Mouse (Mus musculus) layer of hippocampus, postnatal 14 days (tissue): ENCODE measurements at regions not wholly inside any gene's neighbourhood (a gene's known extent, or its start where the extent isn't known, plus 50 kb on each side); places are given as distances from the start of the nearest gene placed in this dataset.
"Not testable (repeated sequence)": the region's sequence is repeated elsewhere in the genome, so short reads cannot be mapped to it uniquely, and the experiment has no call there.

ENCODE experiments used
- DNase-seq, 2 experiments: peaks; one replicate each; pipeline ENCODE4 v3.0.0; 2021 to 2022; ENCODE audit warnings: low spot score in 2 of 2, mixed read lengths in 1 of 2

DNA sequence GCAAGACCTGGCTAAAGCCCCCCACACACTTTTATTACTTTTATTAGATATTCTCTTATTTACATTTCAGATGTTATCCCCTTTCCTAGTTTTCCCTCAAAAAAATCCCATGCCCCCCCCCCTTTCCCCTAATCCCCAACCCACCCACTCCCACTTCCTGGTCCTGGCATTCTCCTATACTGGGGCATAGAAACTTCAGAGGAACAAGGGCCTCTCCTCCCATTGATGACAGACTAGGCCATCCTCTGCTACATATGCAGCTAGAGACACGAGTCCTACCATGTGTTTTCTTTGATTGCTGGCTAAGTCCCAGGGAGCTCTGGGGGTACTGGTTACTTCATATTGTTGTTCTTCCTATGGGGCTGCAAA, 116.8 kb downstream of the Rfpl4b start:
- DNase-seq: not testable (repeated sequence)

DNA sequence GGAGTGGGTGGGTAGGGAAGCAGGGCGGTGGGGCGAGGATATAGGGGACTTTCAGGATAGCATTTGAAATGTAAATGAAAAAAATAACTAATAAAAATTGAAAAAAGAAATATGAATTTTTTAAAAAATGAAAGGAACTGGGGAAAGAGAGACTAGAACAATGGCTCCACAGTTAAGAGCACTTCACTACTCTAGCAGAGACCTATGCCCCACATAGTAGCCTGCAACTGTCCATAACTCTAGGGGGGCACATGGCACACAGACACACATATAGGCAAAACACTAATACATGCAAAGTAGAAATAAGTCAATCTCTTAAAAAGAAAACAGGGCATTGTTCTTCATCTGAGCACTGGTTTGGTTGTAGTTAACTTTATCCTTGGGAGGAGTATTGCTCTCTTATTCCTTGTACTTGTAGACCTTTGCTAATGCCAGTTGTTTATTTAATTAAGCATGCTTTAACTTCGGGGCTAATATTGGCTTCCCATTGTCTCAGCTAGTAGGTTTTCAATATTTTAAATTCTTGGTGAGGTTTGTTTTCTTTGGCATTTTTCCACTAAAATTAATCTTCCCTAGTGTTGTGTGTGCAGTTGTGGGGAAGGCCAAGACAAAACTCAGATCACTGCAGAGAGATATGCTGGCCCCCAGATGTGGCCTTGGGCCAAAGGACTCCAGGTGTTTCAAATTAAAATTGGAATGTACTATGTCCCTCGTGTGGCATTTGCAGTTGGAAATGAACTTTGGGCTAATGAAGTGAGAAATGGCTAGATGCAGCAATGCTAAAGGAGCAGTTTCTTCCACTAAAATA, 117.4 kb downstream of the Rfpl4b start:
- DNase-seq: no peak

GRCm38 (mm10) chr10:38677453-38677852, 144.1 kb downstream of the Rfpl4b start:
- DNase-seq: no peak

GRCm38 (mm10) chr10:38668610-38669009, 153.0 kb downstream of the Rfpl4b start:
- DNase-seq: peak in 1 of 2 experiments; percentile 36

DNA sequence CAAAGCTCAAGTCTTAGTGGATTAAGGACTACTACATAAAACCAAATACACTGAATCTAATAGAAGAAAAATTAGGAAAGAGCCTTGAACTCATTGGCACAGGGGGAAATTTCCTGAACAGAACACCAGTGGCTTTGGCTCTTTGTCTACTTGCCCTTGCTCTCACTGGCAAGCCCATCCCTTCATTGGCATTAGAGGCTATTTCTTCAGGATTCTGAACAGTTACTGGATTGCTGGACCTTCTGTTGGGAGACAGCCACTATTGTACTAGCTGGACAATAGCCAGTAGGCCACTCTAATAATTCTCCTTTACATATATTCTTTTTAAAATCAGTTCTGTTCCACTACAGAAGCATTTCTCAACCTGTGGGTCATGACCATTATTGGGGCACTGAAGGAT, 153.7 kb downstream of the Rfpl4b start:
- DNase-seq: no peak

GRCm38 (mm10) chr10:38635695-38636094, 185.9 kb downstream of the Rfpl4b start:
- DNase-seq: no peak

- DNase-seq: no peak
Observed at GRCm38 (mm10) chr10:38629907-38630505, 191.6 kb downstream of the Rfpl4b start.

- DNase-seq: no peak
Observed at GRCm38 (mm10) chr10:38623399-38623798, 198.2 kb downstream of the Rfpl4b start.

DNA sequence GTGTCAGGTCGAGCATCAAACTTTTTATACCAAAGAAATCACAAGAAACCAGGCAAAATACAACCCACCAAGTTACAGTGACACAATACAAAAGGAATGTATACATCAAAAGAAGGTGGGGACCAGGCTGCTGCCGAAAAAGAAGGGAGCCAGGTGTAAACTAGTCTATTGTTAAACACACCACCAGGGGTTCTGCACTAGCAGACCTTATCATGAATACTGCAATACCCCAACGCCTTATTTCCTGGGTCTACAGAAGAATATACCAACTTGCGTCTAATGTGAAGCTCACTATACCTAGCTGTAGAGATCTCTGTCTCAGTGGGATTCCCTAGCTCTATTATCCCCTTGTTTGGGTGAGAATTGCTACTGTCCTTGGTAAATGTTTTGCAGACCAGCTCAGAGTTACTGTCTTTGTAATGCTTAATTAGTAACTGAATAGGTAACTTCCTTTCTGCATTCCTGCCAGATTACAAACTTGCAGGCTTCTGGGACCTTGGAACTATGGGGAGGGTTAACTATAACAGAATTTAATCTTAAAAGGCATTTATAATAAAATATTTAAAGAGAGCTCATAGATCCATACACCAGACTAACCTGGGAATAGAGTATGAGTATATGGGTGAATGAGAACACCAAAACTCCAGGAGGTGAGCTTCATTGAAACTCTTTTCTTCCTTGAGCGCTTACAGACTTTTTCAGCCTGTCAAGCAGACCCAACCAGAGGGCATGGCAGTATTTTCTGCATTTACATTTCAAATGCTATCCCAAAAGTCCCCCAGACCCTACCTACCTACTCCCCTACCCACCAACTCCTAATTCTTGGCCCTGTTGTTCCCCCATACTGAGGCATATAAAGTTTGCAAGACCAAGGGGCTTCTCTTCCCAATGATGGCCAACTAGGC, 211.7 kb downstream of the Rfpl4b start:
- no peak for DNase-seq

DNA sequence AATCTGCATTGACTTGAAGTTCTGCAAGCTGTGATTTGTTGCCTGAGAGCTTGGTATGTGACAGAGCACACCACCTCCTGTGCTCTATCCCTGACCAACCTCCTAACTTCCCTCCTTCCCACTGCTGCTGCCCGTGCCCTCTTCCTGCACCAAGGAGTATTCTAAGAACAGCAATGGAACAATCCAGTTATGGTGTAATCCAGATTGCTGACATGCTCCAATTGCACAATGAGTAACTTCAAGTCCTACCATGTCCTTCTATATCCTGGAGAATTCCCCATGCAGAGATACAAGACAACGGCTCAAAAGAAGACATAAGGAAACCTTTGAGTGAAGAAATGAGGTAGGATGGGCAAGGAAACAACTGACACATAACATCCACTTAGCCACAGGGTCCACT, 235.5 kb downstream of the Rfpl4b start:
- no peak for DNase-seq

- DNase-seq: no peak
Observed at GRCm38 (mm10) chr10:38575726-38576125, 245.9 kb downstream of the Rfpl4b start.

DNA sequence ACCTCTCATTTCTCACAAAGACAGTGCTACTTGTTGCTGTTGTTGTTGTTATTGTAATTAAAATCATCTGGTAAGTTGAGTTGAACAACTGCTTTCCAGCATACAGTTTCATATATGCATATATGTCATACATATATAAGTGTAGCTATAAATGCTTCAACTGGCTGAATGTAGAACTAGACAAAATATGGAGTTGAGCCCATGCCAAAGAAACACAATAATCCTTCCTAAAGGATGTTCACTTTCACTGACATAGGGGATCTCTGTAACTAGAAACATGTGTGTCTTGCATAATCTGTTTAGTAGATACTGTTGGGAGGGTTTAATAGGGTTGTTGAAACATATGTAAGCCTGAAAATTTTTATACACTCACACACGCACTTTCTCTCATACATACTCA, 247.9 kb downstream of the Rfpl4b start:
- DNase-seq: no peak

- peak in 1 of 2 experiments; percentile 16 for DNase-seq
Observed at GRCm38 (mm10) chr10:38573146-38573545, 248.4 kb downstream of the Rfpl4b start.

DNA sequence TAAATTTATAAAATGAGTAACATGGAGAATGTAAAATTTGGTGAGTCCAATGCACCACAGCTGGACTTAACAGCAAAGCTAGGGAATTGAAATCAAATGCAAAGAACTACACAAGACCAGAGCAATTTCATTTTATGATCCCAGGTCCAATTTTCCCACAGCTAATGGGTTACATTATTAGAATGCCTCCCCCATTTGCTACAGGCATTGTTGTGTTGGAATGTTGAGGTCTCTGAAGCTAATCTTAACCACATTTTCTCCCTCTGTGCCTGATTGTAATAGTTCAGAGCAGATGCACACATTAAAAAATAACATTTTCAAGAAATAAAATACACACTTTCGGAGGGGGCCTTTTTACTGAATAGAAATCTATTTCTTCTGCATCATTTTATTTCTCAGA, 254.3 kb downstream of the Rfpl4b start:
- DNase-seq: no peak

GRCm38 (mm10) chr10:38566361-38566760, 255.2 kb downstream of the Rfpl4b start:
- DNase-seq: no peak

- DNase-seq: peak; percentile 28 to 74
Observed at GRCm38 (mm10) chr10:38555040-38555439, 266.5 kb downstream of the Rfpl4b start.

GRCm38 (mm10) chr10:38553688-38554680, 267.6 kb downstream of the Rfpl4b start:
- peak; percentile 42 to 71 for DNase-seq

DNA sequence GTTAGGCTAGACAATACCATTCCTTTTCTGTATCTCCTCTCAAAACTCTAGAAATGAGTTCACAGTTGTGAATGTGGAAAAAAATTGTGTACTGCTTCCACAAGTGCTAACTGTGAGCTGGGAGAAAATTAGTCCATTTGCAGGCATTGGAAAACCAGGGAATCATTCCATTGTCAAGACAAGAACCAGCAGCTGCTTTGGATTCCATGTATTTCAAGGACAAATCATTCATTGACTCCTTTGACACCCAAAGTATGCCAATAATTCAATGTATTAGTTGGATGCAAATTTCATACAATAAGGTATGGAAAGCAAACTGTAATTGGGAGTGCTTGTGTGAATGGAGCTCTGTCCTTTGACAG, 268.3 kb downstream of the Rfpl4b start:
- peak in 1 of 2 experiments; percentile 1 for DNase-seq

DNA sequence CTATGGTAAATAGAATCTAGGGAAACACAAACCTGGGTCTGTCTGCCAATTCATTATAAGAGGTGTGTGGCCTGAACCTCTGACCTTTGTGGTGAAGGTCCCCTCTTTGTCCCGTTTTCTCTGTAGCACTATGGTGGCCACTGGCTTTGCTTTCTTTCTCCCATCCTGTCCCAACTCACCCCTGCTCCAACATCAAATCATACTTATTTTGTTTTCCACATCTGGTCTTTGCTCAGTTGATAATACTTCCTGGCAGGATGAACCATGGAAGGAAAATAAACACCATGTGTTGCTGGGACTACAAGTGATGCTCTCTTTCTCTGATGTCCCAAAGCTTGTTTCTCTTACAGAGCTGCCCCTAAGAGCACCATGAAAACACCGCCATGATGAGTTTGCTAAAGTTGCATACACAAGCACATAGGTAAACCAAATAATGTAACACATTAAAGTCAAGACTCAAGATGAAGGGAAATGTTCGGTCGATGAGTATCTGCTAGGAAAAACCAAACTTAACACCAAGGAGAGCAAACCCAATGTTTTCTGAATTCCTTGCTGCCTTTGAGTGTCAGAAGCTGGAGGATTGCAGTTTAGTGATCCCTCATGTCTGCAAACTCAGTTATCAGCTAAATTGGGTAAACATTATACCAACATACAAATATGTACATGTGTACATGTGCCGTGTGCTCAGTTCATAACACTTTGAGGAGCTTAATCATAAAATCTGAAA, 269.1 kb downstream of the Rfpl4b start:
- no peak for DNase-seq

GRCm38 (mm10) chr10:38540031-38540430, 281.5 kb downstream of the Rfpl4b start:
- DNase-seq: no peak
